ENCODE assay signal across 10 mouse cellular contexts in genomic region chr12:26226363-26226762, GRCm38 (mm10).
A peak's percentile ranks its signal among the peaks of the same experiment; 100 is the strongest.
DNase-seq lines count a peak whose midpoint lies in the region; ATAC-seq and TF ChIP-seq lines count a peak whose summit lies in the region.
"Had no signal": no experiment of that assay in that cellular context is flagged by ENCODE, and none has a peak within 500 bp of the region (broad histone marks: within the 10 kb centered on the region; RNA-seq: fewer than 3 reads in every experiment).

No protein-coding gene starts in this region.

- H3K4me2 ChIP-seq in hindbrain, embryonic 14.5 days (replicated peaks): no peak overlapping the region
- H3K4me2 ChIP-seq: embryonic facial prominence, embryonic 12.5 days; limb, embryonic 12.5 days had no signal

- H3K36me3 ChIP-seq in hindbrain, embryonic 14.5 days (replicated peaks; ENCODE audit: control insufficient read depth, insufficient read depth): no peaks in the 10 kb centered on the region
- H3K36me3 ChIP-seq in hindbrain, embryonic 10.5 days: no peaks in the 10 kb centered on the region
- H3K36me3 ChIP-seq in embryonic facial prominence, embryonic 10.5 days (replicated peaks): no peaks in the 10 kb centered on the region
- H3K36me3 ChIP-seq: embryonic facial prominence, embryonic 12.5 days; limb, embryonic 12.5 days had no signal

- WGBS in hindbrain, embryonic 14.5 days: 11% methylated on average over 2 of the region's 2 CpGs
- 21% methylated on average over 2 of the region's 2 CpGs for WGBS in hindbrain, embryonic 10.5 days
- WGBS in embryonic facial prominence, embryonic 10.5 days: 16% methylated on average over 2 of the region's 2 CpGs

- ATAC-seq in hindbrain, embryonic 14.5 days (ENCODE audit: low FRiP score): no peak

- TF ChIP-seq CTCF in left cerebral cortex, adult 2 months (IDR thresholded peaks at IDR 0.05): peak; percentile 83

- H3K4me1 ChIP-seq in hindbrain, embryonic 14.5 days (replicated peaks; ENCODE audit: control insufficient read depth, insufficient read depth, low read length): peaks cover 10% of the 10 kb centered on the region; the same call in 1 of the 2 replicates
- no peaks in the 10 kb centered on the region for H3K4me1 ChIP-seq in hindbrain, embryonic 10.5 days (replicated peaks)
- H3K4me1 ChIP-seq in embryonic facial prominence, embryonic 10.5 days: no peaks in the 10 kb centered on the region
- H3K4me1 ChIP-seq: embryonic facial prominence, embryonic 12.5 days; limb, embryonic 12.5 days had no signal

- H3K27me3 ChIP-seq in hindbrain, embryonic 14.5 days (ENCODE audit: control insufficient read depth, insufficient read depth, low read length): no peaks in the 10 kb centered on the region
- no peaks in the 10 kb centered on the region for H3K27me3 ChIP-seq in hindbrain, embryonic 10.5 days (ENCODE audit: insufficient read depth, poor library complexity, severe bottlenecking)
- H3K27me3 ChIP-seq in embryonic facial prominence, embryonic 10.5 days (replicated peaks; ENCODE audit: low read depth, poor library complexity, severe bottlenecking): no peaks in the 10 kb centered on the region
- H3K27me3 ChIP-seq: embryonic facial prominence, embryonic 12.5 days; limb, embryonic 12.5 days had no signal

- no peak overlapping the region for H3K4me3 ChIP-seq in hindbrain, embryonic 14.5 days (replicated peaks; ENCODE audit: low read length)
- no peak overlapping the region for H3K4me3 ChIP-seq in hindbrain, embryonic 10.5 days
- H3K4me3 ChIP-seq in embryonic facial prominence, embryonic 10.5 days: no peak overlapping the region
- no peak overlapping the region for H3K4me3 ChIP-seq in left cerebral cortex, adult 2 months
- H3K4me3 ChIP-seq: embryonic facial prominence, embryonic 12.5 days; limb, embryonic 12.5 days had no signal

- no peak overlapping the region for H3K27ac ChIP-seq in hindbrain, embryonic 14.5 days
- H3K27ac ChIP-seq in hindbrain, embryonic 10.5 days: no peak overlapping the region; the same call in 1 of the 2 replicates
- H3K27ac ChIP-seq in embryonic facial prominence, embryonic 10.5 days (replicated peaks): no peak overlapping the region
- H3K27ac ChIP-seq in left cerebral cortex, adult 2 months: peak overlapping the region; percentile 51
- H3K27ac ChIP-seq: embryonic facial prominence, embryonic 12.5 days; limb, embryonic 12.5 days had no signal

- intact Hi-C loops in left cerebral cortex, adult 2 months (cut with DNase I): loop anchor here (2.0 to 10.0 kb wide), 7 partner anchors 51 to 1194 kb away; no protein-coding TSS in a partner anchor

- no peaks in the 10 kb centered on the region for H3K9me3 ChIP-seq in hindbrain, embryonic 14.5 days (ENCODE audit: control insufficient read depth, low read length)
- no peaks in the 10 kb centered on the region for H3K9me3 ChIP-seq in hindbrain, embryonic 10.5 days
- H3K9me3 ChIP-seq in embryonic facial prominence, embryonic 10.5 days: no peaks in the 10 kb centered on the region
- H3K9me3 ChIP-seq: embryonic facial prominence, embryonic 12.5 days; limb, embryonic 12.5 days had no signal

- no peak overlapping the region for H3K9ac ChIP-seq in hindbrain, embryonic 14.5 days
- H3K9ac ChIP-seq: embryonic facial prominence, embryonic 12.5 days; limb, embryonic 12.5 days had no signal

- DNase-seq in hindbrain, embryonic 14.5 days (ENCODE audit: low spot score): peak; percentile 83
- no peak for DNase-seq in hindbrain, embryonic 10.5 days (ENCODE audit: low spot score)
- DNase-seq in B cell, adult 2 months: peak; percentile 45 to 50
- peak; percentile 27 for DNase-seq in R1 (ENCODE audit: low read depth, low spot score)
- DNase-seq in embryonic facial prominence, embryonic 10.5 days (ENCODE audit: low spot score): peak; percentile 24
- peak; percentile 34 to 48 for DNase-seq in left cerebral cortex, adult 2 months (ENCODE audit: extremely low spot score in 1 of 2, low spot score in 2 of 2)
- peak; percentile 55 to 74 for DNase-seq in right cerebral cortex, adult 2 months (ENCODE audit: low spot score in 2 of 2)
- DNase-seq in ovary, postnatal 36 days (ENCODE audit: low spot score): no peak

Comparison
In these comparisons a context has a peak if more than half of its experiments do, and no peak if none do; other contexts are left out.
1. DNase-seq: peak in hindbrain, embryonic 14.5 days (single experiment), B cell, adult 2 months (2 of 2), R1 (single experiment), embryonic facial prominence, embryonic 10.5 days (single experiment), left cerebral cortex, adult 2 months (2 of 2) and right cerebral cortex, adult 2 months (2 of 2); none in hindbrain, embryonic 10.5 days (single experiment) and ovary, postnatal 36 days (single experiment).